Mouse (Mus musculus) C2C12 (cell line): ENCODE measurements around the gene Cdc20.

ENCODE experiments used
- CTCF ChIP-seq: IDR thresholded peaks from one replicate; pipeline ENCODE4 v1.5.1; 2011; ENCODE audit not compliant: control insufficient read depth, insufficient read depth, insufficient read length
- MAX ChIP-seq: IDR thresholded peaks from one replicate; pipeline ENCODE4 v1.6.1; 2011; ENCODE audit warnings: mild to moderate bottlenecking, control low read depth
- MYOG ChIP-seq: IDR thresholded peaks from one replicate; pipeline ENCODE4 v1.6.1; 2011; ENCODE audit not compliant: control insufficient read depth, insufficient read length; ENCODE audit errors: extremely low read depth
- USF1 ChIP-seq: IDR thresholded peaks from one replicate; pipeline ENCODE4 v1.6.1; 2011; ENCODE audit warnings: low read depth, mild to moderate bottlenecking, control low read depth, moderate library complexity

GRCm38 (mm10) chr4:118416329-118416728 is 20.8 kb downstream of the Cdc20 start:
- TF ChIP-seq CTCF (no peak), MAX (no peak), USF1 (no peak), MYOG (no peak)
